Mouse (Mus musculus) lung, embryonic 14.5 days (tissue): ENCODE measurements around the gene Tmcc2. TPM values are rescaled to one million over a fixed set of nuclear protein-coding genes. Genes with fewer than 3 reads are reported as not detected.
A peak's percentile ranks its signal among the peaks of the same experiment; 100 is the strongest.

Source experiments
- ATAC-seq: fragments of 200-750 bp; cut with Nextera tagmentation; 2 replicates; pipeline ENCODE4 v1.8.0; 2017; ENCODE audit warnings: mild to moderate bottlenecking, moderate TSS enrichment, moderate library complexity; ENCODE audit not compliant: insufficient read depth
- DNase-seq: peaks from one replicate; pipeline ENCODE4 v3.0.0-alpha.2; 2015
- H3K27ac ChIP-seq: fragments of 300-500 bp; sonication (generic); 2 replicates; pipeline ENCODE4 v1.5.1; 2014; ENCODE audit warnings: low read depth, mild to moderate bottlenecking, moderate library complexity
- H3K27me3 ChIP-seq: fragments of 300-500 bp; sonication (generic); 2 replicates; pipeline ENCODE4 v1.6.1; 2014; ENCODE audit warnings: low read length, control low read depth; ENCODE audit not compliant: insufficient read depth
- H3K36me3 ChIP-seq: fragments of 300-500 bp; sonication (generic); 2 replicates; pipeline ENCODE4 v1.6.1; 2014; ENCODE audit warnings: control low read depth; ENCODE audit not compliant: insufficient read depth
- H3K4me1 ChIP-seq: fragments of 300-500 bp; sonication (generic); 2 replicates; pipeline ENCODE4 v1.6.1; 2014; ENCODE audit warnings: antibody characterized with exemption, control low read depth; ENCODE audit not compliant: insufficient read depth
- H3K4me2 ChIP-seq: fragments of 300-500 bp; sonication (generic); 2 replicates; pipeline ENCODE4 v1.6.1; 2014; ENCODE audit warnings: mild to moderate bottlenecking
- H3K4me3 ChIP-seq: fragments of 300-500 bp; sonication (generic); 2 replicates; pipeline ENCODE4 v1.5.1; 2014; ENCODE audit warnings: low read depth, low read length
- H3K9ac ChIP-seq: fragments of 300-500 bp; sonication (generic); 2 replicates; pipeline ENCODE4 v1.6.1; 2014
- H3K9me3 ChIP-seq: fragments of 300-500 bp; sonication (generic); 2 replicates; pipeline ENCODE4 v1.6.1; 2016; ENCODE audit warnings: low read depth, low read length, control low read depth
- CTCF ChIP-seq: IDR thresholded peaks from 2 replicates; pipeline ENCODE4 v1.5.1; 2016; ENCODE audit warnings: antibody characterized with exemption, low read depth
- WGBS: fragments of 180-500 bp; shearing (Covaris S2); extraction: QIAGEN DNeasy Blood & Tissue Kit; methylation state at CpG from one replicate; pipeline ENCODE4 v1.1.7; 2014; 5-methylcytosine and 5-hydroxymethylcytosine counted together
- polyA plus RNA-seq: library from polyadenylated mRNA; unstranded; fragments of >200 nt; fragmentation: Nextera tagmentation; extraction: Ambion mirVana; gene quantifications from 2 replicates; pipeline ENCODE4 v1.2.1, GENCODE M21; 2014

Gene Tmcc2
- polyA plus RNA-seq, 1 experiment from 2014 or later: 10.3 TPM

DNA sequence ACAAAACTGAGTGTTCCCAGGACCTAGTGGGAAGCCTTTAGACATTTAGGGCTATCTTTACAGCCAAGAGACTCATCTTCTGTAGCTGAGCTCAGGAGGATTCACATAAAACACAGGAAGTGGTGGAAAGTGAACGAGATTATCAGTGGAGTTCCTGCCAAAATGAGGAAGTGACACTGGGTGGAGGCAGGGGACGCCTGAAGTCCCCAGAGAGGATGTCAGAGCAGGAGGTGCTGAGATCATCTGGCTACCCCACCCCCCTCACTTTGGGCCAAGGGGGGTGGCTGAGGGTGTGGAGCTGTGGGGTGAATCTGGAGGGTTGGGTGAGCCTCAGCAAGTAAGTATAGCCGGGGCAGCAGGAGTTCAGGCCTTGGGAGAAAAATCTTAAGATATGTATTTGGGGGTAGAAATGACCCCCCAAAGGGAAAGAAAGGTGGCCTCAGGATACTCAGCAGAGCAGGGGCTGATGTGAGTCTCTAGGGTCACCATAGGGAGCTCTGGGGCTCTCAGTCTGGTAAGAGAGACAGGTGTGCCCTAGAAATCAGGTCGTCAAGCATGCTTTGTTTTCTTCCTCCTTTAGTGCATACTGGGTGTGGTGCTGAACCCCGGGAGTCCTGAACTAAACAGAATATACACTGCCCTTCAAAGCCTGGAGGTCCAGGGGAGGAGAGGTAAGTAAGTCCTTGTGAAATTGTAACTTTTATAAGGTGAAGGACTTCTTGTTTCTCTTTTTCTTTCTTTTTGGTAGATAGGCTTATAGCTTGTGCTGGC lies 49.2 kb downstream of the Tmcc2 start:
- WGBS: 25% methylated on average over 5 of the region's 5 CpGs
- H3K9me3 ChIP-seq: no peaks in the 10 kb centered on the region
- H3K27me3 ChIP-seq: no peaks in the 10 kb centered on the region
- no peak for TF ChIP-seq CTCF
- ATAC-seq (no peak), DNase-seq (no peak)
- no peak overlapping the region for H3K9ac ChIP-seq
- H3K36me3 ChIP-seq: no peaks in the 10 kb centered on the region
- H3K4me1 ChIP-seq: peaks cover 7% of the 10 kb centered on the region
- no peak overlapping the region for H3K27ac ChIP-seq
- no peak overlapping the region for H3K4me2 ChIP-seq
- H3K4me3 ChIP-seq: no peak overlapping the region

- H3K9ac ChIP-seq: no peak overlapping the region
- no peak for TF ChIP-seq CTCF
- ATAC-seq: no peak
- H3K4me2 ChIP-seq: peak overlapping the region; percentile 10; the same call in 1 of the 2 replicates
- DNase-seq: peak; percentile 49
- peaks cover 35% of the 10 kb centered on the region for H3K4me1 ChIP-seq
- H3K4me3 ChIP-seq: no peak overlapping the region
- H3K9me3 ChIP-seq: no peaks in the 10 kb centered on the region
- no peaks in the 10 kb centered on the region for H3K36me3 ChIP-seq
- H3K27me3 ChIP-seq: no peaks in the 10 kb centered on the region
- H3K27ac ChIP-seq: peak overlapping the region; percentile 76; the same call in 1 of the 2 replicates
- WGBS: 32% methylated on average over 8 of the region's 8 CpGs
Measured at GRCm38 (mm10) chr1:132338027-132338660, 52.9 kb downstream of the Tmcc2 start.

- Histone ChIP-seq H3K4me2 (no peak overlapping the region), H3K9me3 (no peaks in the 10 kb centered on the region), H3K27ac (peak overlapping the region; percentile 76), H3K4me3 (no peak overlapping the region), H3K4me1 (peaks cover 36% of the 10 kb centered on the region), H3K36me3 (peaks cover 9% of the 10 kb centered on the region), H3K27me3 (no peaks in the 10 kb centered on the region), H3K9ac (no peak overlapping the region)
- no peak for DNase-seq
- 46% methylated on average over 6 of the region's 6 CpGs for whole genome bisulfite sequencing
- no peak for TF ChIP-seq CTCF
- ATAC-seq: no peak
Measured at GRCm38 (mm10) chr1:132336921-132337320, 54.2 kb downstream of the Tmcc2 start.

- Histone ChIP-seq H3K27ac (peak overlapping the region; percentile 75), H3K9me3 (no peaks in the 10 kb centered on the region), H3K4me3 (no peak overlapping the region), H3K9ac (peak overlapping the region; percentile 20; the same call in 1 of the 2 replicates), H3K36me3 (peaks cover 23% of the 10 kb centered on the region), H3K4me2 (no peak overlapping the region), H3K4me1 (peaks cover 36% of the 10 kb centered on the region), H3K27me3 (no peaks in the 10 kb centered on the region)
- ATAC-seq (no peak), DNase-seq (peak; percentile 61)
- TF ChIP-seq CTCF: no peak
- WGBS: 52% methylated on average over 12 of the region's 12 CpGs
Measured at GRCm38 (mm10) chr1:132335378-132335965, 55.6 kb downstream of the Tmcc2 start.

DNA sequence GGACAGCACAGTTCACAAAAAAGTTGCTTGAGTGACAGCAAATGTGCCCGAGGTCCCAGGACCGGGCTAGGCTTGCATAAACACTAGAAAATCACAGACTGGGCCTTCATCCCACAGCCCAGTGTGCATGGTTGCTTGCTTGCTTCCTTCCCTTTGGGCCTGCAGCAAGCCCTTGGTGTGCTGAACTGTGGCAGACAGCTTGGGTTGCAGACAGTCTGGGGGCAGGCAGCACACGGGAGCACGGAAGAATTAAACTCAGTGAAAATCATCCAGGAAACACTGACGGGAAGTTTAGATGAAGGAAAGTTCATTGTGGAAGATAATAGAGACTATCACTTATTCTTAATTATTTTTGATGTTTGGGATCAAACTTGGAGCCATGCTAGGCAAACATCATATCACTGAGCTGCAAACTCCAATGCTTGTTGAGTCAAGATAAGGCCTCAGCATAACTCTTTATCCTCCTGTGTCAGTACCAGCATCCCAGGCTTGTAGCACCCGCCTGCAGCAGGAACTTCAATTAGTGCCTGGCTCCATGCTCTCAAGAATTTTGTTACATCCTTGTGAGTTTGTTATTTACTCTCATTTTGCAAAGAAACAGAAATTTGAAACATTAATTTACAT lies 56.8 kb downstream of the Tmcc2 start:
- Histone ChIP-seq H3K9ac (no peak overlapping the region), H3K4me3 (no peak overlapping the region), H3K27me3 (no peaks in the 10 kb centered on the region), H3K9me3 (no peaks in the 10 kb centered on the region), H3K27ac (peak overlapping the region; percentile 75), H3K36me3 (peaks cover 30% of the 10 kb centered on the region), H3K4me2 (no peak overlapping the region), H3K4me1 (peaks cover 36% of the 10 kb centered on the region)
- WGBS: 18% methylated on average over 6 of the region's 6 CpGs
- TF ChIP-seq CTCF: no peak
- DNase-seq (no peak), ATAC-seq (no peak)

GRCm38 (mm10) chr1:132333675-132334141 lies 57.4 kb downstream of the Tmcc2 start:
- peaks cover 36% of the 10 kb centered on the region for H3K4me1 ChIP-seq
- H3K9me3 ChIP-seq: no peaks in the 10 kb centered on the region
- no peak for TF ChIP-seq CTCF
- H3K9ac ChIP-seq: no peak overlapping the region
- ATAC-seq: peak; percentile 95
- peak; percentile 86 for DNase-seq
- H3K4me3 ChIP-seq: no peak overlapping the region
- H3K27ac ChIP-seq: peak overlapping the region; percentile 75
- H3K27me3 ChIP-seq: no peaks in the 10 kb centered on the region
- peaks cover 33% of the 10 kb centered on the region for H3K36me3 ChIP-seq
- no peak overlapping the region for H3K4me2 ChIP-seq
- whole genome bisulfite sequencing: under 1% methylated on average over 4 of the region's 4 CpGs
